Mouse (Mus musculus) leukemia stem cell, adult 10-12 weeks (primary cell): ENCODE results near the gene Tpd52l2. TPM values are rescaled to one million over a fixed set of nuclear protein-coding genes. Genes with fewer than 3 reads are reported as not detected.

Experiments
- polyA plus RNA-seq: library from polyadenylated mRNA; stranded (reverse); fragments of >175 nt; gene quantifications from 2 replicates; pipeline ENCODE4 v1.2.3, GENCODE M21; 2012; ENCODE audit warnings: low replicate concordance

Tpd52l2 gene
- 4.8 and 42.6 TPM in 2 replicates for polyA plus RNA-seq

GRCm38 (mm10) chr2:181496831-181497547 lies at the start of gene Tpd52l2:
Gene Tpd52l2 (plus strand): TSS chr2:181497142.

GRCm38 (mm10) chr2:181459153-181459672 lies 37.7 kb upstream of the Tpd52l2 start, which contains the start of gene Zbtb46:
Gene Zbtb46 (minus strand): TSS chr2:181459426.

GRCm38 (mm10) chr2:181493156-181493927 lies 3.6 kb upstream of the Tpd52l2 start, which contains the start of gene Abhd16b:
Gene Abhd16b (plus strand): TSS chr2:181493206.

GRCm38 (mm10) chr2:181520118-181520935 lies 23.4 kb downstream of the Tpd52l2 start, which contains the start of gene Dnajc5:
Gene Dnajc5 (plus strand): TSS chr2:181520485.

Other genes with a start within 250 kb of the Tpd52l2 start
- 13.5 and 32.3 TPM in 2 replicates for gene Gmeb2, start 209.1 kb upstream of the Tpd52l2 start, polyA plus RNA-seq
- gene Stmn3, start 182.6 kb upstream of the Tpd52l2 start, polyA plus RNA-seq, result not detected in 2 replicates
- 9.3 and 28.8 TPM in 2 replicates for gene Rtel1, start 177.4 kb upstream of the Tpd52l2 start, polyA plus RNA-seq
- 21.1 and 22.1 TPM in 2 replicates for gene Zgpat, start 132.2 kb upstream of the Tpd52l2 start, polyA plus RNA-seq
- 9.7 and 13.9 TPM in 2 replicates for gene Arfrp1, start 131.7 kb upstream of the Tpd52l2 start, polyA plus RNA-seq
- gene Lime1, start 117.1 kb upstream of the Tpd52l2 start, polyA plus RNA-seq, result 46.2 and 128 TPM in 2 replicates
- gene Zbtb46, start 37.7 kb upstream of the Tpd52l2 start, polyA plus RNA-seq, result 5.7 and 8.6 TPM in 2 replicates
- gene Abhd16b, start 3.9 kb upstream of the Tpd52l2 start, polyA plus RNA-seq, result 0.13 TPM in 1 of 2 replicates, not detected in the other
- 35.7 and 46.0 TPM in 2 replicates for gene Dnajc5, start 23.3 kb downstream of the Tpd52l2 start, polyA plus RNA-seq
- gene Uckl1, start 87.8 kb downstream of the Tpd52l2 start, polyA plus RNA-seq, result 57.4 and 68.8 TPM in 2 replicates
- gene Prpf6, start 94.7 kb downstream of the Tpd52l2 start, polyA plus RNA-seq, result 6.2 and 14.6 TPM in 2 replicates
- 31.7 and 74.3 TPM in 2 replicates for gene Zfp512b, start 95.7 kb downstream of the Tpd52l2 start, polyA plus RNA-seq
- 2.7 and 4.1 TPM in 2 replicates for gene Samd10, start 102.1 kb downstream of the Tpd52l2 start, polyA plus RNA-seq
- gene Gm29797, start 159.9 kb downstream of the Tpd52l2 start, polyA plus RNA-seq, result not detected in 2 replicates
- 18.1 and 21.4 TPM in 2 replicates for gene Sox18, start 174.5 kb downstream of the Tpd52l2 start, polyA plus RNA-seq
- 2.7 and 6.8 TPM in 2 replicates for gene Tcea2, start 183.2 kb downstream of the Tpd52l2 start, polyA plus RNA-seq
- gene Rgs19, start 196.8 kb downstream of the Tpd52l2 start, polyA plus RNA-seq, result 21.6 and 66.2 TPM in 2 replicates
- gene Lkaaear1, start 201.3 kb downstream of the Tpd52l2 start, polyA plus RNA-seq, result not detected in 2 replicates
- not detected in 2 replicates for gene Oprl1, start 217.9 kb downstream of the Tpd52l2 start, polyA plus RNA-seq